Mouse (Mus musculus) hindbrain, postnatal 0 days (tissue): ENCODE results near the gene Ulk4. TPM values are rescaled to one million over a fixed set of nuclear protein-coding genes. Genes with fewer than 3 reads are reported as not detected.
A peak's percentile ranks its signal among the peaks of the same experiment; 100 is the strongest.

Experiments used
- ATAC-seq: fragments of 200-750 bp; cut with Nextera tagmentation; 2 replicates; pipeline ENCODE4 v1.8.0; 2017; ENCODE audit warnings: mild to moderate bottlenecking, moderate TSS enrichment, moderate library complexity
- DNase-seq: peaks from one replicate; pipeline ENCODE4 v3.0.0-alpha.2; 2015; ENCODE audit warnings: low spot score
- H3K27ac ChIP-seq: fragments of 300-500 bp; sonication (generic); 2 replicates; pipeline ENCODE4 v1.5.1; 2014; ENCODE audit warnings: mild to moderate bottlenecking
- H3K27me3 ChIP-seq: fragments of 300-500 bp; sonication (generic); 2 replicates; pipeline ENCODE4 v1.6.1; 2014; ENCODE audit warnings: low read length, mixed read lengths; ENCODE audit not compliant: insufficient read depth
- H3K36me3 ChIP-seq: fragments of 300-500 bp; sonication (generic); 2 replicates; pipeline ENCODE4 v1.6.1; 2014; ENCODE audit warnings: low read length, mixed read lengths; ENCODE audit not compliant: insufficient read depth
- H3K4me1 ChIP-seq: fragments of 300-500 bp; sonication (generic); 2 replicates; pipeline ENCODE4 v1.6.1; 2014; ENCODE audit warnings: antibody characterized with exemption, low read length, mixed read lengths; ENCODE audit not compliant: insufficient read depth
- H3K4me2 ChIP-seq: fragments of 300-500 bp; sonication (generic); 2 replicates; pipeline ENCODE4 v1.6.1; 2014; ENCODE audit warnings: low read depth, mild to moderate bottlenecking, low read length, moderate library complexity, mixed read lengths
- H3K4me3 ChIP-seq: fragments of 300-500 bp; sonication (generic); 2 replicates; pipeline ENCODE4 v1.5.1; 2014; ENCODE audit warnings: low read length
- H3K9ac ChIP-seq: fragments of 300-500 bp; sonication (generic); replicated peaks from 2 replicates; pipeline ENCODE4 v1.6.1; 2014; ENCODE audit warnings: mild to moderate bottlenecking, low read length, moderate library complexity, mixed read lengths
- H3K9me3 ChIP-seq: fragments of 300-500 bp; sonication (generic); 2 replicates; pipeline ENCODE4 v1.6.1; 2016; ENCODE audit warnings: low read length, mixed read lengths
- CTCF ChIP-seq: IDR thresholded peaks from 2 replicates; pipeline ENCODE4 v1.5.1; 2016; ENCODE audit warnings: antibody characterized with exemption, control low read depth, low read depth
- WGBS: fragments of 180-500 bp; shearing (Covaris S2); extraction: QIAGEN DNeasy Blood & Tissue Kit; methylation state at CpG from one replicate; pipeline ENCODE4 v1.1.7; 2014; 5-methylcytosine and 5-hydroxymethylcytosine counted together
- polyA plus RNA-seq: library from polyadenylated mRNA; unstranded; fragments of >200 nt; fragmentation: Nextera tagmentation; extraction: Ambion mirVana; gene quantifications from 2 replicates; pipeline ENCODE4 v1.2.1, GENCODE M21; 2015
- total RNA-seq: library from RNA; depleted of rRNA; stranded (reverse); fragments of >200 nt; gene quantifications from 2 replicates; pipeline ENCODE4 v1.2.3, GENCODE M21; 2014

Gene Ulk4
- total and polyA plus RNA-seq, 2 experiments from 2014 or later, result 20.0 to 76.3 TPM

DNA sequence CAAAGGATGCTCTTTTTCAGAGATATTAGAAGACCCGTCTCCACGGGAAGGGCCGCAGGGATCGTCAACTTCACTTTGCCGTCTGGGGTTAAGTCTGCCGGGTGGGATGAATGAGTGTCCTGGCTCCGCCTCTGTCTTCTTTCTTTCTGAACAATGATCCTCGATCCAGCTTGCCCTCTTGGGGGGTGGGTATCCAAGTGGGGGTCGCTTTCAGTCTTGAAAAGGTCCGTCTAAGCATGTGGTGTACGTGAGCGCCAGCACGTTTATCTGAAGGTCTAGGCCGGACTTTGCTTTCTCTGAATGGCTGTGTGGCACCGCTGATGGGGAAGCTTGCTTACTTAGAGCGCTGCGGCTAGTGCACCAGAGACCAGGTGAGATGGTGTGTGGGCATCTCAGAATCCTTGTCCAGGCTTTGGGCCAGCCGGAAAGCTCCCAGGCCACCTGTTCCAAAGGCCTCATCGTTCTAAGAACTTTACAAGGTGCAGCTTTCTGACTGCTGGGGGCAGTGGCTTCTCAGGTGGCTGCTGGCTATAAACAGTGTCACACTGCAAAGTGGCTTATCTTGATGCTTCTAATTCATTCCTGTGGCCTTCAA lies 23.1 kb upstream of the Ulk4 start:
- DNase-seq, result no peak
- H3K4me1 ChIP-seq, result peaks cover 38% of the 10 kb centered on the region
- WGBS, result 16% methylated on average over 19 of the region's 19 CpGs

DNA sequence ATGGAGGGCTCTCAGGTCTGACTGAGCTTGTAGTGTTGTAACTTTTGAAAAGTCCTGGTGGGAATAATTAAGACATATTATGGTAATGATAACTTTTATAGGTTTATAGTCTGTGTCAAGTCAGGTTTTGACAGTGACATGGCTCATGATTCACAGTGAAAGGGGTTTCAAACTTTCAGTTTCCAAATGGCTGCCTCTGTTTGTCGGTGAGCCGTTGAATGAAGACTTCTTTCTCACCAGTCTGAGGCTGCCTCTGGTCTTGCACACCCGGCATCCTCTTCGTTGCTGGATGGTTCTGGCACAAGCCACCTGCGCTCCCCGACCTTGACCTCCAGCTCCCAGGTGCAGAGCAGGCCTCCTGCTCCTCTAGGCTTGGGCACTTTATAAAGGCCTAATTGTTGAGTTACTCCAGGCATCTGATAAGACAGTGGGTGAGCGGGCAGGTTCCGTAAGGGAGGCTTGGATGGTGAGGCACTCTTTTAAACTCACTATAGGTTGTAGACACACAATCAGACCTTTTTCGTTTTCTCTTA lies 22.3 kb upstream of the Ulk4 start:
- no peak for TF ChIP-seq CTCF
- 42% methylated on average over 9 of the region's 9 CpGs for WGBS
- peak overlapping the region; percentile 78; the same call in 1 of the 2 replicates for H3K27ac ChIP-seq

More for the DNA sequence above, 23.1 kb upstream of the Ulk4 start:
- no peak for TF ChIP-seq CTCF
- Histone ChIP-seq H3K27ac (peak overlapping the region; percentile 20; the same call in 1 of the 2 replicates), H3K4me2 (peak overlapping the region; percentile 91), H3K4me3 (peak overlapping the region; percentile 92), H3K9ac (peak overlapping the region; percentile 37; the same call in 1 of the 2 replicates), H3K36me3 (no peaks in the 10 kb centered on the region), H3K9me3 (no peaks in the 10 kb centered on the region), H3K27me3 (no peaks in the 10 kb centered on the region)
- ATAC-seq, result no peak

DNA sequence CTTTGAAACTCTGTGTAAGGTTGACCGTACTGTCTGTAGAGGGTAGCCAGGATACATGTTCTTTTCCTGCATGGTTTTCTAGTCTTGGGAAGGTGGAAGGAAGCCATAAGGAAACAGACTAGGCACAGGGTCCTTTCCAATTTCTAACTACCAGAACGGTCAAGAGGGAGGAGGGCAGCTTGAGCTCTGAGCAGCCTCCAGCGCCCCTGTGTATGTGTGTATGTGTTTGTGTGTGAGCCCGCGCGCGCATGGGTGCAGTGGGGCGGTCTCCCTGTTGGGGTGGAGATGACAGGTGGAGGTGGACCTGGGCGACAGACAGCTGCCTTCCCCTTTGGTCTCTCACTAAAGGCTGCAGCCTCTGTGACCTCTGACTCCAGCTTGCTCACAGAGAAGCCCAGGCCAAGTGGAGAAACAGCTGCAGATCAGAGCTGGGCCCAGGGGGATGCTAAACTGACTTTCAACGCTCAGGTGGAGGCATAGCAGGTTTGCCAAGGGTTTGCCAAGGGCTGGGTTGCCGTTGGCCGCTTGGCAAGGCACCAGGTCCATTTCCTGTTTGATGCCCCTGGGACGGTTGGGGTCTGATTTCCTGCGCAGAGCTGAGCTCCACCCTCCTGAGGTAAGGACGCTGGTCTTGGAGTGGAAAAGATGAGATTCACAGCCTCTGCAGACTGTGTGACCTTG lies 21.6 kb upstream of the Ulk4 start:
- no peaks in the 10 kb centered on the region for H3K27me3 ChIP-seq
- DNase-seq (no peak), ATAC-seq (no peak)
- H3K9me3 ChIP-seq, result no peaks in the 10 kb centered on the region
- H3K36me3 ChIP-seq, result no peaks in the 10 kb centered on the region
- TF ChIP-seq CTCF, result no peak
- peak overlapping the region; percentile 92 for H3K4me3 ChIP-seq
- H3K4me1 ChIP-seq, result peaks cover 34% of the 10 kb centered on the region
- H3K4me2 ChIP-seq, result peak overlapping the region; percentile 91
- H3K27ac ChIP-seq, result peak overlapping the region; percentile 78; the same call in 1 of the 2 replicates
- H3K9ac ChIP-seq, result peak overlapping the region; percentile 98
- 6% methylated on average over 15 of the region's 15 CpGs for WGBS

More for the DNA sequence above, 22.3 kb upstream of the Ulk4 start:
- Histone ChIP-seq H3K9me3 (no peaks in the 10 kb centered on the region), H3K4me2 (peak overlapping the region; percentile 91), H3K4me1 (peaks cover 38% of the 10 kb centered on the region), H3K27me3 (no peaks in the 10 kb centered on the region), H3K4me3 (peak overlapping the region; percentile 92), H3K36me3 (no peaks in the 10 kb centered on the region), H3K9ac (peak overlapping the region; percentile 37; the same call in 1 of the 2 replicates)
- ATAC-seq (no peak), DNase-seq (no peak)

DNA sequence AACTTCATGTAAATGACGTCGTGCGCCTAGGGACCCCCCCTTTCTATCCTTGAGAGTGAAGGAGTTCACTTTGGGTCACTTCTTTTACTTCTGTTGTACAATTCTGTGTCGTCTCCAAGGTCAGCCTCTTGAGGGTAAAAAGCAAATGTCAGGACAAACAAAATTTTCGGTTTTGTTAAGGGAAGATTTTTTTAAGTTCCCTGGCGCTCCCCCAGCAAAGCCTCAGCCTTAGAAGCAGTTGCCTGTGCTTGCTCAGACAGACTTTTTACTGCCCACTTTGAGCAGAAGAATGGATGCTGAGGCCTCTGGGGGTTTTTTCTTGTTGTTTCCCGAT lies 21.0 kb upstream of the Ulk4 start:
- H3K27me3 ChIP-seq, result no peaks in the 10 kb centered on the region
- H3K9ac ChIP-seq, result peak overlapping the region; percentile 98
- H3K27ac ChIP-seq, result peak overlapping the region; percentile 78
- no peak for TF ChIP-seq CTCF
- peak overlapping the region; percentile 91 for H3K4me2 ChIP-seq
- DNase-seq (no peak), ATAC-seq (no peak)
- no peaks in the 10 kb centered on the region for H3K9me3 ChIP-seq
- H3K4me3 ChIP-seq, result peak overlapping the region; percentile 92
- H3K36me3 ChIP-seq, result no peaks in the 10 kb centered on the region
- 1% methylated on average over 7 of the region's 7 CpGs for WGBS
- H3K4me1 ChIP-seq, result peaks cover 33% of the 10 kb centered on the region

DNA sequence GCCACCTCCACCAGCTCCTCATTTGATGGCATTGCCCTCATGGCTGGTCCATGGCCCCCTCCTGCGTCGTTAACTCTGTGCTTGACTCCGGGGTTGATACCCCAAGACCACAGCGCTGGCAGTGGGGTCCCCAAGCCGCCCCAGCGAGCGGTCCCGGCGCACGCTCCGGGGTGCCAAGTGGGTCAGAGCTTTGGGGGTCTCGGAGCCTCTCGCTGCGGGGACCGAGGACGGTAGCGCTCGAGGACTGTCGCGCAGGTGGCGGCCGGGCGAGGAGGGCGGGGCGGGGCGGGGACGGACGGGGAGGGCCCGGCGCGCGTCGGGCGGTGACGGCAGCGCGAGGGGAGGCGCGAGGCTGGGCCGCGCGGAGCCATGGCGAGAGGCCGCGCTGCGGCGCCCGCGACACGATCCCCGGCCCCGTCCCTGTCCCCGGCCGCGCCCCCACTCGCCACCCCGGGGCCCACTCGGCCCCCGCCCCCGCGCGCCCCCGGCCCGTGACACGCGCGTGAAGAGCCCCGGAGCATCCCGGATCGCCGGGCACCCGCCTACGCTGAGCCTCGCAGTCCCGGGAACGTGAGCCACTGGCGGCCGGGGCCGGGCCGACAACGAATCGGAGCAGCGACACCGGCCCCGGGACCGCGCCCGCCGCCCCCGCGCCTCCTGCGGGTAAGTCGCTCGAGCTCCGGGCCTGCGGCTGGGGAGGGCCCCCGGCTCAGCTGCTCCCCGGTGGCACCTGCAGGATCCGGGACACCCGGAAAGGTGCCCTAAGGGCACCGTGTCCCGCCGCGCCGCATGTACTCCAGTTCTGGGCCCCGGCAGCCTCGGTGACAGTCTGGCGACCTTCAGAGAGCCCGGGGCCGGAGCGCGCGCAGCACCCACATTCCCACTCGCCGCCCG lies 20.4 kb upstream of the Ulk4 start, which contains the start of gene Trak1:
TSS of gene Trak1 (plus strand) at position 332 of the 894 bp plus-strand sequence.
- peak; percentile 86 for ATAC-seq

DNA sequence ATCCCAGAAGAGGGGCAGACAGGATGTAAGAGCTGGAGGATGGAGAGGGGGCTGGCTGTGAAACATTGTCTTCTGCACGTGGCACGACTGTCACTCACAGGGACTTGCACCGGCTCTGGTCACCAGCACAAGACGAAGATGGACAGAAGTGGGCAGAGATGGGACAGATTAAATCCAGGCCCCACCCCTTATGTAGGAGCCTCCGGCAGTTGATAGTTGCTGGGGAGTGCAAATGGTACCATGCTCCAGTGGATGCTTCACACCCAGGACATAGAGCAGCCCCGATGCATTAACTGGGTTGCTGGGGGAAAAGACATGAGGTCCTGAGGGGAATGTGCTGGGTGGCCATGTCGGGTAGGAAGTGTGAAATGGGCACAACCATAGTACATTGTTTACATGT lies 18.2 kb upstream of the Ulk4 start:
- Histone ChIP-seq H3K4me2 (no peak overlapping the region), H3K9ac (no peak overlapping the region), H3K27ac (no peak overlapping the region), H3K4me3 (no peak overlapping the region), H3K9me3 (no peaks in the 10 kb centered on the region), H3K27me3 (no peaks in the 10 kb centered on the region), H3K36me3 (no peaks in the 10 kb centered on the region), H3K4me1 (peaks cover 21% of the 10 kb centered on the region)
- WGBS, result 76% methylated on average over 7 of the region's 7 CpGs
- TF ChIP-seq CTCF, result no peak
- DNase-seq (no peak), ATAC-seq (no peak)

More for the DNA sequence above, 20.4 kb upstream of the Ulk4 start, which contains the start of gene Trak1:
- peak within 1 kb of the TSS; percentile 78 for H3K27ac ChIP-seq
- H3K4me2 ChIP-seq, result peak within 1 kb of the TSS; percentile 91
- H3K9me3 ChIP-seq, result no peaks in the 10 kb centered on the region
- H3K36me3 ChIP-seq, result no peaks in the 10 kb centered on the region
- DNase-seq, result peak; percentile 78
- H3K9ac ChIP-seq, result peak within 1 kb of the TSS; percentile 98
- H3K4me3 ChIP-seq, result peak within 1 kb of the TSS; percentile 92
- no peaks in the 10 kb centered on the region for H3K27me3 ChIP-seq
- no peak for TF ChIP-seq CTCF
- H3K4me1 ChIP-seq, result peaks cover 33% of the 10 kb centered on the region
- 1% methylated on average over 97 of the region's 116 CpGs for WGBS
